Mouse (Mus musculus) cerebellum, postnatal 36 days (tissue): ENCODE data around the gene Cops2.

ENCODE experiments used
- DNase-seq, 2 experiments: peaks; one replicate each; pipeline ENCODE4 v3.0.0; 2021 to 2022; ENCODE audit warnings: mixed read lengths in 2 of 2

Gene Cops2

DNA sequence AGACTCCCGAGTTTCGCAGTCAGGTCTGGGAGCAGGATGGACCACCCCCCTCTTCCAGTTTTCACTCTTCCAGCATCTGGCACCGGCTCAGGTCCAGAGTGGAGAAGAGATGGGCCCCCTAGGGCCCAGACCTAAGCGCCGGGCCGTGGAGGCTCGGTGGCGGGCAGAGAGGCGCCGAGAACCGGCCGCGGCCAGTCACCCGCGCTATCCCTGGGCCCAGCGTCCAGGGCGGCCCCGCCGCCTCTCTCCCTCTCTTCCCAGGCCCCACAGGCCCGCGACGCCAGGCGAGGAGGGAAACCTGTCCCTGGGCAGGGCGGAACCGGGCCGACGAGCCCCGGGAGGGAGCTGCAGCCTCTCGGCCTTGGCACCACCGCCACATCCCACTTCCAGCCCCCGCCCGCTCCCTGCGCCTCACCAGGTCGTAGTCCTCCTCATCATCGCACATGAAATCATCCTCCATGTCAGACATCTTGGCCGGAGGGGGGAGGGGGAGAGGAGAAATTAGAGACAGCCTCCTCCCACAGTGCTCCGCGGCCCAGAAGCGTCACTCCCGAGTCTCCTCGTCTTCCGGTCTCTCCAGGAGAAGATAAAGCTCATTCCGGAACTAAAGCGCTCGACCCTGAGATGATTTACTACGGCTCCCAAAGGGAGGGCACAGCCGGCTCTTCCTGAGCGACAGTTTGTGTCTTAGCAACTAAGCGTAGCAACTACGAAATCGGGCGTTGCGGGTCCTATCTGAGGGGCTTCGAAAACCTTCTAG is at the start of gene Cops2, which contains the start of gene Galk2:
Gene Cops2 (minus strand): TSS at position 619 of the 760 bp plus-strand sequence.
Gene Galk2 (plus strand): TSS at position 589 of the 760 bp plus-strand sequence.
- DNase-seq = peak; percentile 93 to 94

DNA sequence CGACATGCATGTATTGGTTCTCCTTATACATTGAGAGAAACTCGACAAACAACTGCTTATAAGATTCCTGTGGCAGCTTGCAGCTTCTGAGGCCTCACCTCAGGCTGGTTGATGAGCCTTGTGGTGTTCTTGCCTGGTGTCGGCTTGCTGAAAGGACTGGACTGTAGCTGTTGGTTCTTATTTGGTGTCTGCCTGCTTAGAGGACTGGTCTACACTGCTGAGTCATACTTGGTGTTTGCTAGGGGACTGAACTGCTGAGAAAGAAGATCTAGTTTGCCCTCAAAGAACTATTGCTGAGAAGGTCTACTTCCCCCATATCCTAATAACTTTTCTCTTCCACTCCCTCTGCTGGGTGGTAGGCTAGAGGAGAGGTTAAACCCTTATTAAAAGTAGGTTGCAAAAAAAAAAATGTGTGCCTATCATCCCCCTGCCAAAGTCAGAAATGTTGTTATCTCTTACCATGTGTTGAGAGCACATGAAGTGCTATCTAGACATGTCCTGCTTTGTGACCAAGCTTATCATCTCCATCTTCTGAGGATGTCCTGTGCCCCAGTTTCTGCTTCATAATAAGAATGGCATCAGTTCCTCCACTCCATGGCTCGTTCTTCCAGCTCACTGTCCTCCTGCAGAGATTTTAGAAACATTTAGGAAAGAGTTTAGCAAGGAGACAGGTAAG is 48.8 kb upstream of the Cops2 start:
- no peak for DNase-seq

DNA sequence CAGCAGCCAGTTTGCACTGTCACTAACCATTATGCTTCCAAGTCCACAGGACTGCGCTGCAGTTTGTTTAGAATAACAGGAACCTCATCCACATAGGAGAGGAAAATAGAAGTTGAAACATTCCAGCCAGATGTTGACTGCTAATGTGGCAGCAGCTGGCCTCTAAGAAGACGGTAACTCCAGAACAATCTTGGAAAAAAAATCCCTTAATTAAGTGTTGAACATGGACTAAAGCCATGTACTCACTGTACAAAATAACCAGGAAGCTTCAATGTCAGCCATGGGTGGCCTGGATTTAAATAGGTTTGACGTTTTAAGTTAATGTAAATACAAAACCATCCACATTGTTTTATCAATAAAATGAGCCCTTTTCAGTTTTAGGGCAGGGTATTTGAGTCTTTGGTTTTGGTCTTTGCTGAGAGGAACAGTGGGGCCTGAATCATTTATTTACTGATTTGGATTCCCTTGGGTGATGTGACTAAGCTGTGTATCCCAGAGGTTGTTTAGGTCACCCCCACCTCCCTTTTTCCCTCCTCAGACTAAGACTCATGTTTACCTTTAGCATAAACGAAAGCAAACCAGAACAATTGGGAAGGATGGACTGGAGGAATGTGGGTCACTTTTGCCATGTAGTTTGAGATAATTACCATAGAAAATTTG is 47.6 kb upstream of the Cops2 start:
- DNase-seq = no peak

DNA sequence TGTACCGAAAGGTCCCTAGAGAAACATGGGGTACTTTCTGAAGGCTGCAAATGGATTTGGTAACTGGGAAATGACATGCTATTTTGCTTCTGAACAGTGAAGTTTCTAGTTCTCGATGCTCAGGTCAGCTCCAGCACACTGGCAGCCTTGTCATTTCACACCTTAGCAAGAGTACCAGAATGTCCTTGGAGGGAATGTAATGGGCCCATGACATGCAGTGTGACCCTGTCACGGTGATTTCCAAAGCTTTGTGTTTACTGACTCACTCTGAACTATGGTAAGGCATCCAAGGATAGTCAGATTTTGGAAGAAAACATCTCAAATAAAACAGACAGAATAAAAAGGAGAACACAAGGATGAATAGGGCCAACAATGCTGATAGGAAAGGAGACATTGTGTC is 42.5 kb upstream of the Cops2 start:
- DNase-seq = no peak

DNA sequence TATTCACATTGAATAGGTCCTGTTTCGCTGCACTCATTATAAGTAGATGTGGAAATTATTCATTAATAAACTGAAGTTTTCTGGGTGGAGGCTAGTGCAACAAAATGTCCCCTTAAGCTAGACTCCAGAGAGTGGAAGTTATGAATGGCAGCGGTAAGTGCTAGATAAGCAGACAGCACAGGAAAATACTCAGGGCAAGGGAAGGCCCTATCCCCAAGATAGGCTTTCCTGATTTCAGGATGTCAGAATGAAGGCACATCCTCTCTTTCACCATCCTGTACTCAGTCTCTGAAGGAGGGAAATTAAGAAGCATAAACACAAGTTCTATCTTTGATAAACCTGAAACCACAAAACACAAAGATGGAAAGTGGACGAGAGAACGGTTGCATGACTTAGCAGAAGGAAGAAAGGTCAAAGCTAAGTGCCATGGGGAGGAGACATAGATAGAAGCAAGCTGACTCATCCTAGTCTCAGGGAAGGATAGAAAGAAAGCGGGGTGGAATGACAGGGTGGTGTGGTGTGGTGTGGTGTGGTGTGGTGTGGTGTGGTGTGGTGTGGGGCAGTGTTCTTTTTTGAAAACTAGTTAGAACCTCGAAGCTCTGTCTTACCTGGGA is 42.0 kb upstream of the Cops2 start:
- no peak for DNase-seq

DNA sequence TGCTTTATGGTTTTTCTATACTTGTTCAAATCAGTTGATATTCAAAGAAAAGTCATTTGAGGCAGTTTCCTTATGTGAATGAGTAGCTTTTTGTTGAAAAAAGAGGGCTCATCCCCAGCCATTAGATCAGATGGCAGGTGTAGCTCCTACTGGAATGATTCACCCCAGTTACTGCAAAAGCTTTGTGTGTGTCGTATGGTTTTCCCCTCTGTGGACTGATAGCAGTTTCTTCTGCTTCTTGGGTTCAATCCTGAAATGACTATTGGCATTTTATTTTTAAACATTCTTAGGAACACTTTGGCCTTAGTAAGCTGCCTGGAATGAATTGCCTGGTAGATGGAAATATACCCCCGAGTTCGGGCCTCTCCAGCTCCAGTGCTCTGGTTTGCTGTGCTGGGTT is 37.4 kb upstream of the Cops2 start:
- DNase-seq = no peak

DNA sequence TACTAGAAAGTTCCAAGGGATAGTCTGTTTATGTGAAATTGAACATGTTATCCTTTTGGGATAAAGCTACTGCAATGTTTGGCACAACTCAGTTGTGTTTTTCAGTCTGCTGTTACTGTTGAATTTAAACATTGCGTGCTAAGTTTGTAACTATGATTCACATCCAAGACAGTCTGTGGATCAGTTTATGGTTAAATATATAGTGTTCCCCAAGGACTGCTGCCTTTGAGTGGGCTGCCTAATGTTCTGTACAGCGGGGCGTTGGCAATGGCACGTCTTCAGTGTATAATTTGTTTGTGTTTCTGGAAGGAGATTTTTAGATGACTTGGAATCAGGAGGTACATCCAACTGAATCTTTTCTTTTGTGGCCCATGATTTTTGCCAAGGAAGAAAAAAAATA is 36.2 kb upstream of the Cops2 start:
- DNase-seq = no peak

DNA sequence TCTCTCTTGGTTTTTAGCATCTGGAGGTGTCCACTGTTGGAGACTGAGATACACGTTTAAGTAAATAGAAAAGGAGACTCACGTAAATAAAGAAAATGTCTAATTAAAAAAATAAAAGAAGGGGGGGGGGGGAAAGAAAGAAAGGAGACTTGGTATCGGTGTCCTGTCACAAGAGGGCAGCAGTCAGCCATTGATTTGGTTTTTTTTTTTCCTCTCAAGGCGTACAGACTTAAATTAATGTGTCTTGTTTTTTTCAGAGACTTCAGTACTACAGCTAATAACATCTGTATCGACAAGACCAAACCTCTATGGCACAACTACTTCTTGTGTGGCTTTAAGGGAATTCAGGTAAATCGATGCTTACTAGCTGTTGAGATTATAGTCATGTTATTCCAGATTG is 34.2 kb upstream of the Cops2 start:
- peak in 1 of 2 experiments; percentile 21 for DNase-seq

DNA sequence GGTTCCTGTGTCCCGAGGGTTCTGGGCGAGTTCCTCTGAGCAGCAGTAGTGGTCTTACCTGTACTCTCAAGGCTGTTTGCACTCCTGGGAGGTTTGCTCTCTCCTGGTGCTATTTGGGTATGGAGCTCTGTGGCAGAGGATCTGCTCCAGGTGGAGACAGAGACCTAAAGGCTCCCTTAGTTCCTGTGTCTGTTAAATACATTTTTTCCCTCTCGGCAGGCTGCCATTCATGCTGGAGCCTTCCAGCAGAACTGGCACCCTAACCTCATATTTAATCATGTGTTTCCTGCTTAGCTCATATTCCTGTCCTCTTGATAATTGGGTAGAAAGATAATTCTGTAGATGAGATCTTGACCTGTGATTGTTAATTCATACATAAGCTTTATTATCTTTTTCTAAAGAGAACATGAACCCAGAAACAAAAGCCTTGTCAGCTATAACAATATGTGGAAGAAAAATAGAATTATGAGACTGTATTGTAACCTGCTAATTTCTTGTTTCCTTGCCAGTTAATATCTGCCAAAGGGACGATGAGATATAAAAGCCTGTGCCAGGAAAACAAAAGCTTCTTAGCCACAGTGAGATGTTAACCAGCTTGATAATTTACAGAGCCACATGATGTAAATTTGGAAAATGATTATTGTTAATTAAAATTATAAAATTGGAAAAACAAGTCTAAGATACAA is 27.1 kb upstream of the Cops2 start:
- peak; percentile 52 to 62 for DNase-seq

DNA sequence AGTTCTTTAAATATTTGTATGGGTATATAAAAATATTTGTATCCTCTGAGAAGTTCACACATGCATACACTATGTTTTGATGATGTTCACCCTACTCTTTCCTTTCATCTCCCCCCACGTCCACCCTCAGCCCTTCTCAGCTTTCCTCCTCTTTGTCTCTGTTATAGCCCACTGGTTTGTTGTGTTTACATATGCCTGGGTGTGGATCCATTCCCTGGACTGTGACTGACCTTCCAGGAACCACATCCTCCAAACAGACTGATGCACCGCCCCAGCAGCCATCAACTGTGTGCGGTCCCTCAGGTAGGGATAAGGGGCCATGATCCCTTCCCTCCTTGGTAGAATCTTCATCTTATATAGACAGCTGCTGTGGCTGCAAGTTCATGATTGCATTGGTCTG is 11.2 kb upstream of the Cops2 start:
- DNase-seq = no peak

DNA sequence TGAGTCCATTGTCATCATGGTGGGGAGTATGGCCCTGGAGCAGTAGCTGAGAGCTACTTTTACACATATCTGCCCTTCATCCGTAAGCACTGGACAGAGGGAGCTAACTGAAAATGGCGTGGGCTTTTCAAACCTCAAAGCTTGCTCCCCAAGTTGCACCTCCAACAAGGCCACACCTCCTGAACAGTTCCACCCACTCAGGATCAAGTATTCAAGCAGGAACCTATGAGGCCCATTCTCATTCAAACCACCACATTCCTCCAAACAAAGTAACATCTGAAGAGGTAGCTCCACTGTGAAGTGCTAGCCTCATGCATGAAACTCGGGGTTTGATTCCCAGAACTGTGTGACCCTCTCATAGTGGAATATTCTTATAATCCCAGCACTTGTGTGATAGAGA is 9.4 kb upstream of the Cops2 start:
- no peak for DNase-seq

DNA sequence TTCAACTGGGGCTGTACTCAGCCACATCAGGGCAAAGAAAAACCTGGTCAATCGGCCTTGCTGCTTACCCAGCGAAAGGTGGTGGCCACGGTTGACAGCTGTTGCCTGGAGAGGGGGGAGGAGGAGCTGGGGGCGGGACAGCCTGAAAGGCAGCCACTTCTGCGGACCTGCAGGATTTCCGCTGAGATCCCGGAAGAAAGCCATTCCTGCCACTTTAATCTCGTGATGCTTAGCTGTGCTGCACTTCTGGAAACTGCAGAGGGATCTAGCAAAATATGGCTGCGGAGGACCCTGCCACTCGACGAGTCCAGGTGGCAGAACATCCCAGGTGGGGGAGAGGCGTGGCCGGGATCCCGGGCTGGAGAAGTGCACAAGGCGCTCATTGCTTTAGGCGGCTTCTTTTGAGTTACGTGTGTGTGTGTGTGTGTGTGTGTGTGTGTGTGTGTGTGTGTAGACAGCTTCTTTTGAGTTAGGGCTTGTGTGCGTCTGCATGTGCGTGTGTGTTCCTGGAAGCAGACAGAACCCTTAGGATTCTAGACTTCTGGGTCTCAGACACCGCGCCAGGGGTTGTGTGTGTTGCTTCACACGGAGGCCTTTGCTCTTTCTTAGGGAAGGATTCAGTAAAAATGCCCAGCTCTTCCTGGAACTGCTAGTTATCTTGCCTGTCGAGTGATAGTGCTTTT is 7.3 kb upstream of the Cops2 start:
- DNase-seq = peak; percentile 40 to 48

DNA sequence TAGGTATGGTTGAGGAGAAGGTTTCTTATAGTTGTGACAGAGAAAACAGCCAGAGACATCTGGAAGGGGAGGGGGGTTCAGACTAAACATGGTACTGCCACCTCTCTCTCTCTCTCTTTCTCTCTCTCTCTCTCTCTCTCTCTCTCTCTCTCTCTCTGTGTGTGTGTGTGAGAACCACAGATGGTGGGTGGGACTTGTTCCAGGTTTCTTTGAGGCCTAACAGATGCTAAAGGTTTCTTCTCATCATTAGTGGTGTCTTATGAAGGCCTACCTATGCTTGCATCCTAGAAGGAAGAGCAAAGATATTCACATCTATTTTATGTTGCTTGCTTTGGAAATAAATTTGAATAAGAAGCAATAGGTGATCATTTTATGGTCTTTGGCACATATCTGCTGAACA is 6.6 kb upstream of the Cops2 start:
- DNase-seq = no peak

DNA sequence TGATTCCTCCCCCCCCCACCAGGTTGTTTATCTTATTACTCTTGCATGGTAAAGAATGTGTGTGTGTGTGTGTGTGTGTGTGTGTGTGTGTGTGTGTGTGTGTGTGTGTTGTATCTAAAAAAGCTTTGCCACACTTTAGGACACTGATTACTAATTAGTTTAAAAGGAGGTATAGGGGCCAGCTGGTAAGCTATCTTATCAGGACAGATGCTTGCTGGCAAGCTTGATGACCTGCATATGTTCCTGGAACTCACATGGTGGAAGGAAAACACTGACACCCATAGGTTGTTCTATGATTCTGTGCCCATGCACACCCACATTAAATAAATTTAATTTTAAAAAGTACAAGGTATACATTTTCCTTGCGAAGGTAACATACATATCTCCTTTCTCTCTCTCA is 5.6 kb upstream of the Cops2 start:
- DNase-seq = no peak

DNA sequence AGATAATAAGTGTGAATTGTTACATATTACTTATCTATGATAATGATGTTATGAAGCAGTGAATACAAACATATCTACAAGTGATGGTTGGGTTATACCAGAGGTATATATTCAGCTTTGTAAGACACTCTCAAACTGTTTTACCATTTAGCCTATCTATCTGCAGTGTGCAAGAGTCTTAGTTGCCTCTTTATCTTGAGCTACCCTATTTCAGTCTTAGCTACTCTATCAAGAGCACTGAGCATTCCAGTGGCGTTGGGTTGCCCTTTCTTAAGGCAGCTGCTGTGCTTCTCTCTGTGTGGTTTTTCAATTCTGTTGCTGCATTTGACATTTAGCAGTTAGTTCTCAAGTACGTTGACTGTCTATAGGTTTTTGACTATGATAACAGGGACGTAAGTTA is 4.9 kb upstream of the Cops2 start:
- DNase-seq = no peak

DNA sequence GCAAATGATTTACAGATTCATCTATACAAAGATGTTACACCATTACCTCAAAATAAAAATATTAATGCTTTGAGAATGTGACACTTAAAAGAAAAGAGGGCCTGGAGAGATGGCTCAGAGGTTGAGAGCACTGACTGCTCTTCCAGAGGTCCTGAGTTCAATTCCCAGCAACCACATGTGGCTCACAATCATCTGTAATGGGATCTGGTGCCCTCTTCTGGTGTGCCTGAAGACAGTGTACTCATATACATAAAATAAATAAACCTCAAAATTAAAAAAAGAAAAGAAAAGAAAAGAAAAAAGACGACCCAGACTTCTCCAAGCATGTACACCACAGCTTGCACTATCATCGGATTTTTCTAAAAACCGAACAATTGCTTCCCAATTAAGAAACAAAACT is 1.2 kb downstream of the Cops2 start:
- no peak for DNase-seq

DNA sequence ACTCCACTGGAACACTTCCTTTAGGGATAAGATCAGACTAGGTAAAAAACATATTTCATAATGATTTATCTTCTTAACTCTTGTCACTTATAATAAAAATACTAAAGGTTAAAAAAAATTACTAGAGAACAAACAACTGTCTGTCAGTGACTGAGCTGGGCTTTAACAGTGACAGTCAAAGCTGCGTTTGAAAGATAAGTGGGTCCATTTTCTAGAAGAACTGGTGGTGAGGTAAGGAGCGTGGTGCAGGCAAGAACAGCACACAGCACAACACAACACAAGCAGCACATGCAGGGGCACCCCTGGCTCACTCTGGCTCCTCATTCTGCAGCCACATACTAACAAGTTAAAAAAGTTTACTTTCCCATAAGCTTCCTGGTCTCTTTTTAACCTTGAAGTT is 7.7 kb downstream of the Cops2 start:
- DNase-seq = no peak

DNA sequence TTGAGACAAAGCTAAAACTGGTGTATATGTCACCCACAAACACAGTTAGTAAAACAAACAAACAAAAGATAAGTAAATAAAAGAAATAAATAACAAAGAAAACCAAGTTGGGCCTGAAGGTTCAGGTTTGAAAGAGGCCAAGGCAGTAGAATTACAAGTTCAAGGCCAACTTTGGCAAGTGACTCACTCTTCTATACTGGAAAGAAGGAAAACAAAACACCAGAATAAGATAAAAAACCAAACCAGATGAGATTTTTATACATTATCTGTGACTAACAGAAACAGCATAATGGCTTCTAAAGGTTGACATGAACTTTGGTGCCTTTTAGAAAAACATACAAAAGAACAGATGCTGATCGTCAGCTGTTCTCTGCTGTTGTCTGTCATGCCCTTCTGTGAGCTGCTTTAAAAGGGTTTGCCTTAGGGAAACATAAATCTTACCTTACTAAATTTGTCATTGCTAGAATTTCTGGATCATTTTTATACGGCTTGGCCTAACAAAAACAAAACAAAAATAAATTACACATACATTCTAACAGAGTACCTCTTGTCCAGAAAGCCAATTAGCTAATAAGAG is 20.1 kb downstream of the Cops2 start:
- no peak for DNase-seq

DNA sequence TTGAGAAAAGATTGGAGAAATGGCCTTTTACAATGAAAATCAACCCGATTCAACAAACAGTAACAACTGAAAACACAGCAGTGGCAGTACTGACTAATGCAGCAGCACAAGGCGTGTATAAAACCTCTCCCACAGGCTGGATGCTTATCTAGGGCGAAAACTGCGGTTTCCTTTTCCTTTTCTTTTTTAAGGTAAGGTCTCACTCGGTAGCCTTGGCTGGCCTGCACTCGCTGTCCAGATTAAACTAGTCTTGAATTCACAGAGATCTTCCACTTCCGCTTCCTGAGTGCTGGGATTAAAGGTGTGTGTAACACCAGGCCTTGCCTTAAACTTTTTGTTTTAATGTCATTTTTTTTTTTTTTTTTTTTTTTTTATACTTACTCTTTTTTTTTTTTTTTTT is 20.8 kb downstream of the Cops2 start:
- DNase-seq = no peak

DNA sequence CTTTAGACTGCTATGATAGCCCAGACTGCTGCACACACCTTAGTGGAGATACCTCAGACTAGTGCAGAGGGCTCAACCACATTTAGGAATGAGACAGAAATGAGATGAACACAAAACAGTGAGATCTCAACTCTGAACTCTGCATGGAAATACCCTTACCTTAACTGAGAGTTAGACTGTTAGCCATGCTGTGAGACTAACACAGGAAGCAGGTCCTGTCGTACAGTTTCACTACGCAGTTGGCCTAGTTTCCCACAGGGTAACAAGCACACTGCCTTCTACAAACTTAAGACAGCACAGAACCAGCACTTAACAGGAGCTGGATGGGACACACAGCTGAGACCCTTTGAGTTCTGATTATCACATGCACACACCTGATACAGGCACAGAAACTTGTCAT is 29.0 kb downstream of the Cops2 start:
- no peak for DNase-seq

DNA sequence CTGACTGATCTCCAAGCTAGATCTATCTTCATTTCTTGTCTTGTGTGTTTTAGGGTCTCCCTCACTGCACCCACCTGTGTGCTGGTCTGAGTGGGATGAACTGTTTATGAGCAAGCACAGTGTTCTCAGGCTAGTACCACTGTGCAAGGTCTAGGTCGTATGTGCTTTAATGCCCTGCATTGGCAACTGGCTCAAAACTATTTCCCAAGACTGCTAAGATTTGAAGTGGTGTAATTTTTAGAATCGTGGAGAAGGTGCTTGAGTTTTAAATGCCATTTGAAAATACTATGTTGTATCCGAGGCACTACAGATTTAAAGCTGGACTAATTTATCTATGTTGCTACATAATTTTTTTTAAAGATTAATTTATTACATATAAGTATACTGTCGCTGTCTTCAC is 31.0 kb downstream of the Cops2 start:
- DNase-seq = no peak

DNA sequence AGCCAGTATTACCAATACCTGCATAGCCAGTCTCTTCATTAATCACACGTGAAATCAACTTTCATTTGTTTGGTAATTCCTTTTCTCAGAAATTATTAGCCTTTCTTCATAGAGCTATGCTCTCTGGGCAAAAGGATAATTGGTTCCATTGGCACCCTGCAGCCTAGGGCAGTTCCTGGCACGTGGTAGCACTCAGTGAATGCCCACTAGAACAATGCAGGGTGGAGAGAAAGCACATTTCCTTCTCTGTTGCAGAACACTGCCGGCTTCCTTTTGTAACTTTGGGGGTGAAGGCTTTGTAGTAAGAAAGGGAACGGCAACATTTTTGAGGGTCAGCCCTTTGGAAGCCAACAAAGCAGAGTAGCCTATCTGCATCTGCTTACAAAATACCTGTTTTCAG is 32.7 kb downstream of the Cops2 start:
- DNase-seq = no peak
